Mouse (Mus musculus) myocyte (in vitro differentiated cells): ENCODE results near the gene Akr1a1. TPM values are rescaled to one million over a fixed set of nuclear protein-coding genes. Genes with fewer than 3 reads are reported as not detected.
"Not testable (repeated sequence)": the region's sequence is repeated elsewhere in the genome, so short reads cannot be mapped to it uniquely, and the experiment has no call there.

Source experiments
- H3K27me3 ChIP-seq: one replicate; pipeline ENCODE4 v1.6.1; 2011; ENCODE audit not compliant: control insufficient read depth, insufficient read depth, insufficient read length
- H3K36me3 ChIP-seq: one replicate; pipeline ENCODE4 v1.6.1; 2011; ENCODE audit not compliant: control insufficient read depth, insufficient read depth
- H3K4me2 ChIP-seq: one replicate; pipeline ENCODE4 v1.6.1; 2011; ENCODE audit warnings: low read depth, control low read depth
- H3K4me3 ChIP-seq: one replicate; pipeline ENCODE4 v1.5.1; 2011; ENCODE audit warnings: mild to moderate bottlenecking, control low read depth, moderate library complexity
- H3K79me2 ChIP-seq: one replicate; pipeline ENCODE4 v1.6.1; 2011; ENCODE audit not compliant: control insufficient read depth, insufficient read depth
- H3ac ChIP-seq: one replicate; pipeline ENCODE4 v1.6.1; 2011; ENCODE audit not compliant: control insufficient read depth, insufficient read length
- CEBPB ChIP-seq: IDR thresholded peaks from 2 replicates; pipeline ENCODE4 v1.6.1; 2011; ENCODE audit warnings: mild to moderate bottlenecking, moderate library complexity; ENCODE audit not compliant: poor library complexity, insufficient read depth, severe bottlenecking
- E2F4 ChIP-seq: IDR thresholded peaks from one replicate; pipeline ENCODE4 v1.6.1; 2011; ENCODE audit warnings: mild to moderate bottlenecking, control low read depth, moderate library complexity; ENCODE audit not compliant: insufficient read depth
- MAX ChIP-seq: IDR thresholded peaks from one replicate; pipeline ENCODE4 v1.6.1; 2011; ENCODE audit warnings: low read depth, mild to moderate bottlenecking, control low read depth
- MYOD1 ChIP-seq, 3 experiments: IDR thresholded peaks; one replicate each; pipeline ENCODE4 v1.6.1; 2011; ENCODE audit warnings: control low read depth in 2 of 3, low read depth in 2 of 3, mild to moderate bottlenecking in 2 of 3, moderate library complexity in 1 of 3; ENCODE audit not compliant: insufficient read length in 2 of 3, control insufficient read depth in 1 of 3
- MYOG ChIP-seq, 3 experiments: IDR thresholded peaks; one replicate each; pipeline ENCODE4 v1.6.1; 2011; ENCODE audit warnings: control low read depth in 2 of 3, low read depth in 2 of 3, mild to moderate bottlenecking in 2 of 3; ENCODE audit not compliant: insufficient read length in 2 of 3, control insufficient read depth in 1 of 3, insufficient read depth in 1 of 3
- POLR2A ChIP-seq: IDR thresholded peaks from one replicate; pipeline ENCODE4 v1.6.1; 2011; ENCODE audit warnings: low read depth, mild to moderate bottlenecking, control low read depth, moderate library complexity; ENCODE audit not compliant: insufficient read length
- POLR2AphosphoS2 ChIP-seq: IDR thresholded peaks from one replicate; pipeline ENCODE4 v1.6.1; 2011; ENCODE audit warnings: low read depth, control low read depth; ENCODE audit not compliant: insufficient read length
- REST ChIP-seq: IDR thresholded peaks from one replicate; pipeline ENCODE4 v1.6.1; 2011; ENCODE audit warnings: mild to moderate bottlenecking, control low read depth, moderate library complexity; ENCODE audit not compliant: insufficient read depth, insufficient read length
- SRF ChIP-seq: IDR thresholded peaks from one replicate; pipeline ENCODE4 v1.6.1; 2011; ENCODE audit warnings: low read depth; ENCODE audit not compliant: control insufficient read depth, insufficient read length
- TCF12 ChIP-seq: IDR thresholded peaks from one replicate; pipeline ENCODE4 v1.6.1; 2011; ENCODE audit warnings: mild to moderate bottlenecking, control low read depth; ENCODE audit not compliant: poor library complexity, insufficient read depth, severe bottlenecking
- TCF3 ChIP-seq: IDR thresholded peaks from one replicate; pipeline ENCODE4 v1.6.1; 2011; ENCODE audit warnings: low read depth, control low read depth; ENCODE audit not compliant: insufficient read length
- USF1 ChIP-seq: IDR thresholded peaks from one replicate; pipeline ENCODE4 v1.6.1; 2011; ENCODE audit warnings: low read depth, mild to moderate bottlenecking, control low read depth, moderate library complexity
- polyA plus RNA-seq: library from polyadenylated mRNA; unstranded; fragments of >200 nt; fragmentation: generic; extraction: Trizol; gene quantifications from one replicate; pipeline ENCODE4 v1.2.1, GENCODE M21; 2012; ENCODE audit warnings: missing spikeins

Akr1a1 gene
- polyA plus RNA-seq, 1 experiment: 746 TPM

DNA sequence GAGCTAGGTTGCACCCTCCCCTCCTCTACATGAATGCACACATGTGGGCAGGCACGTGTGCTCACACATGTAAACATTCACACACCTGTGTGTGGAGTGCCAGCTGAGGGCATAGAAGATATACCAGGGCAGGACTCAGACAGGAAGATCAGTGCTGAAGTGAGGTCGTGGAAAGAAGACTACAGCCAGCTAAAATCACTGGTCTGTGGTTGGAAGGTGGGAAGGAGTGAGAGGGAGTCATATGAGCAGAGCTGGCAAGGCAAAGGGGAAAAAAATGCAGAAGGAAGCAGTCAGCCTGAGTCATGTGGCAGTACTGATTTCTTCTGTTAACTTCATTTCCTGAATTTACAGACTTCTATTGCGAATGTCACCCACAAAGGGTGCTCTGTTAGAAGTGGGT, 16.7 kb upstream of the Akr1a1 start:
- Histone ChIP-seq H3K79me2 (no peaks in the 10 kb centered on the region), H3K4me2 (peak overlapping the region; percentile 20), H3K36me3 (no peaks in the 10 kb centered on the region), H3K27me3 (no peaks in the 10 kb centered on the region), H3ac (no peak overlapping the region), H3K4me3 (no peak overlapping the region)
- no peak for TF ChIP-seq MYOG (IDR thresholded peaks at IDR 0.05; ENCODE audit: control insufficient read depth in 1 of 3, insufficient read depth in 1 of 3, insufficient read length in 2 of 3, low read depth in 2 of 3)
- TF ChIP-seq USF1: peak; percentile 65
- no peak for TF ChIP-seq TCF3
- TF ChIP-seq MAX: no peak
- peak; percentile 25; the same call in 1 of the 2 replicates for TF ChIP-seq CEBPB
- no peak for TF ChIP-seq POLR2AphosphoS2
- no peak for TF ChIP-seq SRF

DNA sequence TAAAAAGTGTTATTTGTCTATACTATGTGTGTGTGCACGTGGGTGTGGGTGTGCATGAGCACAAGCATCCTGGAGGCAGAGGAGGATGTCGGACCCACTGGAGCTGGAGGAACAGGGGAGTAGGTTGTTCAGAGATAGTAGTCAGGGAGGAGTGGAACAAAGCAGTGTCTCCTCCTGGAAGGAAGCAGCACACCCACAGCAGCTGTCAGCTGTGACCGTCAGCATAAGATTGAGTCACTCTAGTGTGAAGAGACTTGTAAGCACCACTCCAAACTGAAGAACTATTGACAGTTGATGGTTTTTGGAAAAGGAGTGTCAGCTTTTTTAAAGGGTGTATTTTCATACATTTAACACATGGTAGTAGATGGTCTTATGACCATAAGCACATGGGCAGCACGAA, 15.1 kb upstream of the Akr1a1 start:
- Histone ChIP-seq H3K36me3 (no peaks in the 10 kb centered on the region), H3ac (no peak overlapping the region), H3K4me3 (no peak overlapping the region), H3K27me3 (no peaks in the 10 kb centered on the region), H3K4me2 (peak overlapping the region; percentile 26), H3K79me2 (no peaks in the 10 kb centered on the region)
- TF ChIP-seq TCF12: peak; percentile 16
- no peak for TF ChIP-seq SRF
- no peak for TF ChIP-seq REST
- TF ChIP-seq CEBPB: no peak
- no peak for TF ChIP-seq POLR2A
- TF ChIP-seq USF1: no peak
- TF ChIP-seq MYOG (IDR thresholded peaks at IDR 0.05; ENCODE audit: control insufficient read depth in 1 of 3, insufficient read depth in 1 of 3, insufficient read length in 2 of 3, low read depth in 2 of 3): peak in 2 of 3 experiments; percentile 81 to 85
- peak; percentile 73 to 94 (median 82) for TF ChIP-seq MYOD1 (IDR thresholded peaks at IDR 0.05; ENCODE audit: control insufficient read depth in 1 of 3, insufficient read length in 2 of 3, low read depth in 2 of 3)
- peak; percentile 59 for TF ChIP-seq TCF3
- TF ChIP-seq E2F4: no peak
- no peak for TF ChIP-seq POLR2AphosphoS2
- TF ChIP-seq MAX: no peak

DNA sequence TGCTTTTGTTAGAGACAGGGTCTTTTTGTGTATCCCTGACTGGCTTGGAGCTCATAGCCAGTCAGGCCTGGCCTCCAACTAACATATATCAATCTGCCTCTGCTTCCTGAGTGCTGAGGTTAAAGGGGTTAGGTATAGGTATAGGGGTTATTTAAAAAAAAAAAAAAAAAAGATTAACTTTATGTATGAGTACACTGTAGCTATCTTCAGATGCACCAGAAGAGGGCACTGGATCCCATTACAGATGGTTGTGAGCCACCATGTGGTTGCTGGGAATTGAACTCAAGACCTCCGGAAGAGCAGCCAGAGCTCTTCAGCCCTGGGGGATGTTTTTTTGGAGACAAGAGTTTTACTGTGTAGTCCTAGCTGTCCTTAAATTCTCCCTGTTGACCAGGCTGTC, 10.5 kb upstream of the Akr1a1 start:
- Histone ChIP-seq H3K79me2 (no peaks in the 10 kb centered on the region), H3K4me2 (no peak overlapping the region), H3K4me3 (no peak overlapping the region), H3K27me3 (no peaks in the 10 kb centered on the region), H3K36me3 (no peaks in the 10 kb centered on the region), H3ac (no peak overlapping the region)
- TF ChIP-seq POLR2AphosphoS2 (no peak), MAX (no peak), MYOD1 (IDR thresholded peaks at IDR 0.05; ENCODE audit: control insufficient read depth in 1 of 3, insufficient read length in 2 of 3, low read depth in 2 of 3) (no peak), TCF3 (no peak), REST (no peak), SRF (no peak), E2F4 (no peak), USF1 (no peak), CEBPB (no peak), TCF12 (no peak), MYOG (IDR thresholded peaks at IDR 0.05; ENCODE audit: control insufficient read depth in 1 of 3, insufficient read depth in 1 of 3, insufficient read length in 2 of 3, low read depth in 2 of 3) (no peak), POLR2A (no peak)

GRCm38 (mm10) chr4:116660829-116661228, 9.3 kb upstream of the Akr1a1 start:
- H3ac ChIP-seq: no peak overlapping the region
- H3K79me2 ChIP-seq: no peaks in the 10 kb centered on the region
- H3K4me3 ChIP-seq: no peak overlapping the region
- peak overlapping the region; percentile 24 for H3K4me2 ChIP-seq
- TF ChIP-seq USF1: no peak
- TF ChIP-seq MYOD1 (IDR thresholded peaks at IDR 0.05; ENCODE audit: control insufficient read depth in 1 of 3, insufficient read length in 2 of 3, low read depth in 2 of 3): no peak
- no peak for TF ChIP-seq SRF
- TF ChIP-seq REST: no peak
- TF ChIP-seq E2F4: no peak
- TF ChIP-seq CEBPB: no peak
- no peak for TF ChIP-seq MAX
- no peak for TF ChIP-seq TCF12
- no peak for TF ChIP-seq POLR2A
- no peaks in the 10 kb centered on the region for H3K36me3 ChIP-seq
- no peaks in the 10 kb centered on the region for H3K27me3 ChIP-seq

DNA sequence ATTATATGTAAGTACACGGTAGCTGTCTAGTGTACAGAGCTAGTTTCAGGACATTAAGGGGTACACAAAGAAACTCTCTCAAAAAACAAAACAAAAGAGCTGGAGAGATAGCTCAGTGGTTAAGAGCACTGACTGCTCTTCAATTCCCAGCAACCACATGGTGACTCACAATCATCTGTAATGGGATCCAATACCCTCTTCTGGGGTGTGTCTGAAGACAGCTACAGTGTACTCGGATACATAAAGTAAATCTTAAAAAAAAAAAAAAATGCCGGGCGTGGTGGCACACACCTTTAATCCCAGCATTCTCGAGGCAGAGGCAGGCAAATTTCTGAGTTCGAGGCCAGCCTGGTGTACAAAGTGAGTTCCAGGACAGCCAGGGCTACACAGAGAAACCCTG, 8.4 kb upstream of the Akr1a1 start:
- H3K4me3 ChIP-seq, H3ac ChIP-seq, H3K27me3 ChIP-seq, H3K36me3 ChIP-seq, H3K79me2 ChIP-seq: not testable (repeated sequence)
- H3K4me2 ChIP-seq: peak overlapping the region; percentile 16
